Mouse (Mus musculus) gastrocnemius, postnatal 14 days (tissue): ENCODE measurements around the gene Use1. TPM values are rescaled to one million over a fixed set of nuclear protein-coding genes. Genes with fewer than 3 reads are reported as not detected.

ENCODE experiments used
- total RNA-seq, 2 experiments: library from RNA; stranded (reverse); gene quantifications; 2 replicates each; pipeline ENCODE4 v1.2.3; 2021

The Use1 gene
- total RNA-seq, 2 experiments from 2014 or later: 96.4 to 100.0 TPM

Other genes starting within 250 kb of the Use1 start
- 10 to 100 TPM; 12.7 to 15.0 TPM for gene Myo9b, start 94.1 kb upstream of the Use1 start, total RNA-seq
- 1 to 10 TPM; 6.4 to 8.2 TPM for gene Haus8, start 93.9 kb upstream of the Use1 start, total RNA-seq
- gene Ocel1, start 4.5 kb downstream of the Use1 start, total RNA-seq: 1 to 10 TPM; 5.9 to 7.5 TPM
- gene Nr2f6, start 15.1 kb downstream of the Use1 start, total RNA-seq: 10 to 100 TPM; 16.0 to 21.5 TPM
- gene Ushbp1, start 29.0 kb downstream of the Use1 start, total RNA-seq: 10 to 100 TPM; 11.0 to 12.9 TPM
- gene Babam1, start 30.0 kb downstream of the Use1 start, total RNA-seq: 10 to 100 TPM; 61.3 to 66.5 TPM
- under 1 TPM; 0.78 to 0.86 TPM for gene Ankle1, start 39.2 kb downstream of the Use1 start, total RNA-seq
- 10 to 100 TPM; 22.8 to 27.6 TPM for gene Abhd8, start 96.8 kb downstream of the Use1 start, total RNA-seq
- gene Mrpl34, start 98.1 kb downstream of the Use1 start, total RNA-seq: 10 to 100 TPM; 44.0 to 45.2 TPM
- 10 to 100 TPM; 28.3 to 31.8 TPM for gene Dda1, start 102.4 kb downstream of the Use1 start, total RNA-seq
- gene Ano8, start 119.1 kb downstream of the Use1 start, total RNA-seq: 10 to 100 TPM; 14.4 to 16.2 TPM
- gene Gtpbp3, start 121.3 kb downstream of the Use1 start, total RNA-seq: 1 to 10 TPM; 7.5 to 8.5 TPM
- gene Plvap, start 144.9 kb downstream of the Use1 start, total RNA-seq: 10 to 100 TPM in 1 of 2 experiments, 1 to 10 TPM in 1; 7.7 to 11.7 TPM
- under 1 TPM in 1 of 2 experiments, not detected in 1; 0.33 TPM for gene Ccdc194, start 158.9 kb downstream of the Use1 start, total RNA-seq
- 1 to 10 TPM; 8.6 to 9.3 TPM for gene Bst2, start 170.6 kb downstream of the Use1 start, total RNA-seq
- gene Mvb12a, start 176.1 kb downstream of the Use1 start, total RNA-seq: 10 to 100 TPM; 20.4 to 20.6 TPM
- gene Tmem221, start 192.0 kb downstream of the Use1 start, total RNA-seq: under 1 TPM in 1 of 2 experiments, not detected in 1; 0.21 TPM
- gene Nxnl1, start 199.8 kb downstream of the Use1 start, total RNA-seq: under 1 TPM in 1 of 2 experiments, not detected in 1; 0.18 TPM
- gene Slc27a1, start 202.0 kb downstream of the Use1 start, total RNA-seq: 10 to 100 TPM; 29.9 to 50.8 TPM
- gene Pgls, start 225.3 kb downstream of the Use1 start, total RNA-seq: 10 to 100 TPM; 40.5 to 43.3 TPM
- gene Fam129c, start 230.8 kb downstream of the Use1 start, total RNA-seq: under 1 TPM; 0.59 to 0.82 TPM
- gene Colgalt1, start 244.2 kb downstream of the Use1 start, total RNA-seq: 10 to 100 TPM; 35.6 to 39.3 TPM